Mouse (Mus musculus) liver, postnatal 0 days (tissue): ENCODE results near the gene Ubap2.

ENCODE experiments used
- CTCF ChIP-seq: sonication (generic); IDR thresholded peaks from 2 replicates; pipeline ENCODE4 v1.5.1; 2016; ENCODE audit warnings: antibody characterized with exemption, low read depth
- EP300 ChIP-seq: IDR thresholded peaks from 2 replicates; pipeline ENCODE4 v1.6.1; 2016; ENCODE audit warnings: antibody characterized with exemption, low read depth, mild to moderate bottlenecking

GRCm38 (mm10) chr4:41202135-41202534 is 72.8 kb downstream of the Ubap2 start:
- TF ChIP-seq CTCF = no peak
- TF ChIP-seq EP300 = no peak
